Mouse (Mus musculus): ENCODE data around the gene Nfkbib. TPM values are rescaled to one million over a fixed set of nuclear protein-coding genes. Genes with fewer than 3 reads are reported as not detected.
A peak's percentile ranks its signal among the peaks of the same experiment; 100 is the strongest.

Gene Nfkbib
- polyA plus RNA-seq, 1 experiment: 37.9 TPM

GRCm38 (mm10) chr7:28796562-28796975 is 29.3 kb upstream of the Nfkbib start:
- TF ChIP-seq CTCF (conservative IDR thresholded peaks at IDR 0.05; ENCODE audit: insufficient read depth, insufficient read length, low read depth, low read length) (peak; percentile 97), POLR2A (IDR thresholded peaks at IDR 0.05; ENCODE audit: low read depth, low read length) (no peak)
- Histone ChIP-seq H3K4me1 (ENCODE audit: control insufficient read depth, insufficient read depth, low read length) (peaks cover 8% of the 10 kb centered on the region; the same call in 1 of the 2 replicates), H3K27ac (ENCODE audit: insufficient read depth, low read depth, low read length) (peak overlapping the region; percentile 39), H3K4me3 (ENCODE audit: insufficient read depth, low read depth, low read length) (peak overlapping the region; percentile 30), H3K27me3 (replicated peaks; ENCODE audit: control insufficient read depth, insufficient read depth, low read length) (no peaks in the 10 kb centered on the region), H3K36me3 (ENCODE audit: control insufficient read depth, insufficient read depth, low read length) (no peaks in the 10 kb centered on the region)
- DNase-seq: peak; percentile 92
- WGBS: 13% methylated on average over 32 of the region's 32 CpGs

GRCm38 (mm10) chr7:28795832-28796231 is 28.5 kb upstream of the Nfkbib start:
- Histone ChIP-seq H3K4me1 (ENCODE audit: control insufficient read depth, insufficient read depth, low read length) (peaks cover 3% of the 10 kb centered on the region; the same call in 1 of the 2 replicates), H3K27ac (ENCODE audit: insufficient read depth, low read depth, low read length) (peak overlapping the region; percentile 39), H3K4me3 (ENCODE audit: insufficient read depth, low read depth, low read length) (peak overlapping the region; percentile 30), H3K27me3 (replicated peaks; ENCODE audit: control insufficient read depth, insufficient read depth, low read length) (no peaks in the 10 kb centered on the region), H3K36me3 (ENCODE audit: control insufficient read depth, insufficient read depth, low read length) (no peaks in the 10 kb centered on the region)
- WGBS: 70% methylated on average over 15 of the region's 15 CpGs
- peak; percentile 39 for DNase-seq
- TF ChIP-seq CTCF (conservative IDR thresholded peaks at IDR 0.05; ENCODE audit: insufficient read depth, insufficient read length, low read depth, low read length) (no peak), POLR2A (IDR thresholded peaks at IDR 0.05; ENCODE audit: low read depth, low read length) (no peak)

- Histone ChIP-seq H3K36me3 (ENCODE audit: control insufficient read depth, insufficient read depth, low read length) (no peaks in the 10 kb centered on the region), H3K27ac (ENCODE audit: insufficient read depth, low read depth, low read length) (no peak overlapping the region), H3K27me3 (replicated peaks; ENCODE audit: control insufficient read depth, insufficient read depth, low read length) (no peaks in the 10 kb centered on the region), H3K4me3 (ENCODE audit: insufficient read depth, low read depth, low read length) (no peak overlapping the region), H3K4me1 (ENCODE audit: control insufficient read depth, insufficient read depth, low read length) (peaks cover 3% of the 10 kb centered on the region; the same call in 1 of the 2 replicates)
- WGBS: 71% methylated on average over 3 of the region's 3 CpGs
- DNase-seq: no peak
- TF ChIP-seq CTCF (conservative IDR thresholded peaks at IDR 0.05; ENCODE audit: insufficient read depth, insufficient read length, low read depth, low read length) (no peak), POLR2A (IDR thresholded peaks at IDR 0.05; ENCODE audit: low read depth, low read length) (no peak)
Observed at GRCm38 (mm10) chr7:28794496-28794895, 27.2 kb upstream of the Nfkbib start.

- H3K27me3 ChIP-seq (replicated peaks; ENCODE audit: control insufficient read depth, insufficient read depth, low read length): no peaks in the 10 kb centered on the region
- DNase-seq: peak; percentile 62
- no peak overlapping the region for H3K27ac ChIP-seq (ENCODE audit: insufficient read depth, low read depth, low read length)
- H3K4me1 ChIP-seq (ENCODE audit: control insufficient read depth, insufficient read depth, low read length): peaks cover 3% of the 10 kb centered on the region; the same call in 1 of the 2 replicates
- 30% methylated on average over 2 of the region's 2 CpGs for WGBS
- no peak overlapping the region for H3K4me3 ChIP-seq (ENCODE audit: insufficient read depth, low read depth, low read length)
- TF ChIP-seq CTCF (conservative IDR thresholded peaks at IDR 0.05; ENCODE audit: insufficient read depth, insufficient read length, low read depth, low read length) (peak; percentile 59), POLR2A (IDR thresholded peaks at IDR 0.05; ENCODE audit: low read depth, low read length) (no peak)
- H3K36me3 ChIP-seq (ENCODE audit: control insufficient read depth, insufficient read depth, low read length): no peaks in the 10 kb centered on the region
Observed at GRCm38 (mm10) chr7:28793834-28794233, 26.5 kb upstream of the Nfkbib start.

- Histone ChIP-seq H3K4me3 (ENCODE audit: insufficient read depth, low read depth, low read length) (no peak overlapping the region), H3K27ac (ENCODE audit: insufficient read depth, low read depth, low read length) (no peak overlapping the region), H3K36me3 (ENCODE audit: control insufficient read depth, insufficient read depth, low read length) (no peaks in the 10 kb centered on the region), H3K27me3 (replicated peaks; ENCODE audit: control insufficient read depth, insufficient read depth, low read length) (no peaks in the 10 kb centered on the region), H3K4me1 (ENCODE audit: control insufficient read depth, insufficient read depth, low read length) (peaks cover 3% of the 10 kb centered on the region; the same call in 1 of the 2 replicates)
- DNase-seq: no peak
- 79% methylated on average over 14 of the region's 14 CpGs for WGBS
- TF ChIP-seq POLR2A (IDR thresholded peaks at IDR 0.05; ENCODE audit: low read depth, low read length) (no peak), CTCF (conservative IDR thresholded peaks at IDR 0.05; ENCODE audit: insufficient read depth, insufficient read length, low read depth, low read length) (no peak)
Observed at GRCm38 (mm10) chr7:28792391-28793185, 25.3 kb upstream of the Nfkbib start.

- H3K27ac ChIP-seq (ENCODE audit: insufficient read depth, low read depth, low read length): no peak overlapping the region
- DNase-seq: no peak
- H3K4me1 ChIP-seq (ENCODE audit: control insufficient read depth, insufficient read depth, low read length): no peaks in the 10 kb centered on the region
- no peaks in the 10 kb centered on the region for H3K27me3 ChIP-seq (replicated peaks; ENCODE audit: control insufficient read depth, insufficient read depth, low read length)
- H3K36me3 ChIP-seq (ENCODE audit: control insufficient read depth, insufficient read depth, low read length): no peaks in the 10 kb centered on the region
- TF ChIP-seq POLR2A (IDR thresholded peaks at IDR 0.05; ENCODE audit: low read depth, low read length) (no peak), CTCF (conservative IDR thresholded peaks at IDR 0.05; ENCODE audit: insufficient read depth, insufficient read length, low read depth, low read length) (no peak)
- no peak overlapping the region for H3K4me3 ChIP-seq (ENCODE audit: insufficient read depth, low read depth, low read length)
Observed at GRCm38 (mm10) chr7:28791706-28792105, 24.4 kb upstream of the Nfkbib start.

GRCm38 (mm10) chr7:28790066-28790806 is 22.9 kb upstream of the Nfkbib start:
- Histone ChIP-seq H3K4me1 (ENCODE audit: control insufficient read depth, insufficient read depth, low read length) (no peaks in the 10 kb centered on the region), H3K36me3 (ENCODE audit: control insufficient read depth, insufficient read depth, low read length) (no peaks in the 10 kb centered on the region; the same call in 1 of the 2 replicates), H3K27ac (ENCODE audit: insufficient read depth, low read depth, low read length) (no peak overlapping the region), H3K4me3 (ENCODE audit: insufficient read depth, low read depth, low read length) (no peak overlapping the region), H3K27me3 (replicated peaks; ENCODE audit: control insufficient read depth, insufficient read depth, low read length) (no peaks in the 10 kb centered on the region)
- TF ChIP-seq POLR2A (IDR thresholded peaks at IDR 0.05; ENCODE audit: low read depth, low read length): no peak
- TF ChIP-seq CTCF (conservative IDR thresholded peaks at IDR 0.05; ENCODE audit: insufficient read depth, insufficient read length, low read depth, low read length): peak; percentile 37; the same call in 1 of the 2 replicates
- 54% methylated on average over 8 of the region's 8 CpGs for WGBS
- DNase-seq: peak; percentile 45
